Mouse (Mus musculus) hindbrain, embryonic 12.5 days (tissue): Measurements from ENCODE around the gene Ddi1. TPM values are rescaled to one million over a fixed set of nuclear protein-coding genes. Genes with fewer than 3 reads are reported as not detected.
"Not testable (repeated sequence)": the region's sequence is repeated elsewhere in the genome, so short reads cannot be mapped to it uniquely, and the experiment has no call there.

Experiments used
- ATAC-seq: fragments of 200-750 bp; cut with Nextera tagmentation; 2 replicates; pipeline ENCODE4 v1.8.0; 2017; ENCODE audit warnings: moderate TSS enrichment; ENCODE audit not compliant: low FRiP score
- H3K27ac ChIP-seq: fragments of 300-500 bp; sonication (generic); 2 replicates; pipeline ENCODE4 v1.5.1; 2016; ENCODE audit warnings: mild to moderate bottlenecking
- H3K27me3 ChIP-seq: fragments of 300-500 bp; sonication (generic); 2 replicates; pipeline ENCODE4 v1.6.1; 2016; ENCODE audit warnings: mild to moderate bottlenecking
- H3K36me3 ChIP-seq: fragments of 300-500 bp; sonication (generic); 2 replicates; pipeline ENCODE4 v1.6.1; 2016; ENCODE audit warnings: mild to moderate bottlenecking
- H3K4me1 ChIP-seq: fragments of 300-500 bp; sonication (generic); 2 replicates; pipeline ENCODE4 v1.6.1; 2016
- H3K4me2 ChIP-seq: fragments of 300-500 bp; sonication (generic); replicated peaks from 2 replicates; pipeline ENCODE4 v1.6.1; 2016; ENCODE audit warnings: mild to moderate bottlenecking
- H3K4me3 ChIP-seq: fragments of 300-500 bp; sonication (generic); 2 replicates; pipeline ENCODE4 v1.5.1; 2016; ENCODE audit warnings: mild to moderate bottlenecking
- H3K9ac ChIP-seq: fragments of 300-500 bp; sonication (generic); 2 replicates; pipeline ENCODE4 v1.6.1; 2016; ENCODE audit warnings: mild to moderate bottlenecking, moderate library complexity
- H3K9me3 ChIP-seq: fragments of 300-500 bp; sonication (generic); replicated peaks from 2 replicates; pipeline ENCODE4 v1.6.1; 2016; ENCODE audit warnings: mild to moderate bottlenecking
- WGBS: fragments of 180-500 bp; shearing (Covaris S2); methylation state at CpG from one replicate; pipeline ENCODE4 v1.1.7; 2016; 5-methylcytosine and 5-hydroxymethylcytosine counted together
- polyA plus RNA-seq: library from polyadenylated mRNA; unstranded; fragments of >200 nt; fragmentation: Nextera tagmentation; extraction: Ambion mirVana; gene quantifications from 2 replicates; pipeline ENCODE4 v1.2.1, GENCODE M21; 2016

The Ddi1 gene
- polyA plus RNA-seq, 1 experiment from 2014 or later = 0.08 TPM

DNA sequence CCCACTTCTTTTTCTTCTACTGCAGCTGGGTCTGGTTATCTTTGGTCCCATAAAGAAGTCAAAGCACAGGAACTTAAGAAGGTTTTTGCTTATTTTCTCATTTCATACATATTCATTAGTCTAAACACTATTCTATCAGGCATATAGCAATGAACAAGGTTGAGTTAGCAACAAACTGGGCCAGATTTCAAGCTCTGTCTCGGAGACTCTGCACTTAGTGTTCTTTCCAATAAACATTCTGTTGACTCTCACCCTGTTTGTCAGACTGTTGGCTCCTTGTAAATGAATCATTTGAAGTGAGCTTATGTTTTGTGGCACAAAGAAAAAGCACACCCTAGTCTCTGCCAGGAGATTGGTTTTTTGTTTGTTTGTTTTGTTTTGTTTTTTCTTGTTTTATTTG lies 19.3 kb downstream of the Ddi1 start:
- no peak for ATAC-seq
- Histone ChIP-seq H3K27me3 (no peaks in the 10 kb centered on the region), H3K27ac (no peak overlapping the region), H3K4me3 (no peak overlapping the region), H3K36me3 (no peaks in the 10 kb centered on the region), H3K9ac (no peak overlapping the region), H3K4me2 (no peak overlapping the region), H3K4me1 (no peaks in the 10 kb centered on the region), H3K9me3 (no peaks in the 10 kb centered on the region)
- WGBS = 74% methylated on average over 1 of the region's 1 CpGs

DNA sequence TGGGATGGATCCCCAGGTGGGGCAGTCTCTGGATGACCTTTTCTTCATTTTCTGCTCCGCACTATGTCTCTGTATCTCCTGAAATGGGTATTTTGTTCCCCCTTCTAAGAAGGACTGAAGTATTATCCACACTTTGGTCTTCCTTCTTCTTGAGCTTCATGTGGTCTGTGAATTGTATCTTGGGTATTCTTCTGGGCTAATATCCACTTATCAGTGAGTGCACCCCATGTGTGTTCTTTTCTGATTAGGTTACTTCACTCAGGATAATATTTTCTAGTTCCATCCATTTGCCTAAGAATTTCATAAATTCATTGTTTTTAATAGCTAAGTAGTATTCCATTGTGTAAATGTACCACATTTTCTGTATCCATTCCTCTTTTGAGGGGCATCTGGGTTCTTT lies 33.7 kb downstream of the Ddi1 start:
- not testable (repeated sequence) for ATAC-seq, H3K4me2 ChIP-seq

DNA sequence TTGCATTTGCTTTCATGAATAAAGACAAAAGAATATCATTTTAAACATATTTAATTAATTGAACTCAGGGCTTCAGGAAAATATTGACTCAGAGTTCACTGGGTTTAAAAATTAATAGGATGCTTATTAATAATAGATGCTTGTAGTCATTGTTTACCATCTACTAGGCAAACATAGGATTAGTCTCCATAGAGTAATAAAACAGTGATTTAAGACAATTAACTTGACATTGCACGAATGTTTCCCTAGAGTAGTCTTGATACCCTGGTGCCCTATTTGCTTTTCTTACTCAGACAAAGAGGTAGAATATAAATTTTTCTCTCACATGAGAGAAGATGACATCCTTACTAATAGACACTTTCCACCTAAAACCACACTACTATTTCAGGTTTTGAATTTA lies 52.1 kb downstream of the Ddi1 start:
- no peak overlapping the region for H3K4me2 ChIP-seq
- no peaks in the 10 kb centered on the region for H3K4me1 ChIP-seq
- no peak overlapping the region for H3K9ac ChIP-seq
- H3K27me3 ChIP-seq = no peaks in the 10 kb centered on the region
- ATAC-seq = no peak
- no peaks in the 10 kb centered on the region for H3K36me3 ChIP-seq
- H3K9me3 ChIP-seq = no peaks in the 10 kb centered on the region
- H3K27ac ChIP-seq = no peak overlapping the region
- WGBS = 82% methylated on average over 1 of the region's 1 CpGs
- H3K4me3 ChIP-seq = no peak overlapping the region

More for the DNA sequence above, 33.7 kb downstream of the Ddi1 start:
- H3K27ac ChIP-seq, H3K9ac ChIP-seq, H3K27me3 ChIP-seq, H3K9me3 ChIP-seq, H3K4me1 ChIP-seq, H3K36me3 ChIP-seq, H3K4me3 ChIP-seq: not testable (repeated sequence)
- 96% methylated on average over 1 of the region's 1 CpGs for WGBS

DNA sequence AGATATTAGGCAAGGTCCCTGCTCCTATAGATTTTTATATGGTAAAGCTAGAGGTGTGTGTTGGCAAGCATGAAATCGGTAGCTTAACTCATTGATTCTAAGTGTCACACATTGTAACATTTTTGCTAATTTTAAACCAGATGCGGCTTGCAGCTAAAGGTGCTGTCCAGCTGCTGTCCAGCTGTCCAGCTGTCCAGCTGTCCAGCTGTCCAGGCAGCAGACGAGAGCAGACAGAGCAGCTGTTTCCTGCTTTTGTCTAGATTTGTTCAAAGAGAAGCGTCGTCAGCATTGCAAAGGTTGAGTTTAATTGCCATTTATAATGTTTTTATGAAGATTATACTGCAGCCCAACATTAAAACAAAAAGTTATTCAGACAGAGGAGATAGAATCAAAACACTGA lies 56.8 kb downstream of the Ddi1 start:
- no peaks in the 10 kb centered on the region for H3K27me3 ChIP-seq
- no peak overlapping the region for H3K4me2 ChIP-seq
- no peak overlapping the region for H3K27ac ChIP-seq
- H3K9ac ChIP-seq = no peak overlapping the region
- WGBS = 67% methylated on average over 5 of the region's 5 CpGs
- H3K36me3 ChIP-seq = no peaks in the 10 kb centered on the region
- H3K9me3 ChIP-seq = no peaks in the 10 kb centered on the region
- no peaks in the 10 kb centered on the region for H3K4me1 ChIP-seq
- H3K4me3 ChIP-seq = no peak overlapping the region
- no peak for ATAC-seq

Other genes with a start within 250 kb of the Ddi1 start
- 4.4 and 4.8 TPM in 2 replicates for gene Pdgfd, start 101.3 kb downstream of the Ddi1 start, polyA plus RNA-seq